Mouse (Mus musculus): ENCODE measurements around the gene Gm42878.

DNA sequence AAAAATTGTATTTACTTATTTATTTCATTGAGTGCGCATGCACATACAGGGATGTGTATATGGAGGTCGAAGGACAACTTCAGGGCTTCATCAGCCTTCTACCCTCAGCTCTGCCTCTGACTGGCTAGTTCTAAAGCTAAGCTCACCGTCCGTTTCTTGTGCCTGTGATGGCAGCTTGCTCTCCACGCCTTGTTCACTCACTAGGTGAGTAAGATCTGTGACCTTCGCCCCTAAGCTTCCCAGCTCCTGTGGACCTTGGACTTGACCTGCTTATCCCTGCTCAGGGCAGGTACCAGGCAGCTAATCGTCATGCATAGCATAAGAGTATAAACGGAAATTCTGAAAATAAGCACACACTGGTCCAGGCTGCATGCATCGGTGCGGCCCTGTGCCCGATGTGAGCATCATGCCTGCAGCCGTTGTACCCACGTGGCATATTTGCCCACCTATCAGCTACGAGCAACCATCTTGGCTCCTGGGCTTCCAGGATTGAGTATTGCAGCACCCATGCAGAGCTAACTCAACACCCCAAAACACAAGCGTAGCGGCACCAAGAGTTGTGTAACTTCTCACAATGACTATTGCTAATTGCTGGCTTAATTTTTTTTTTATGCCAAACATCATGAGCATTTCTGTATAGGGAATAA, 20.9 kb upstream of the Gm42878 start:
- TF ChIP-seq POLR2A (IDR thresholded peaks at IDR 0.05; ENCODE audit: insufficient read depth, low read length) = no peak
- TF ChIP-seq CTCF (IDR thresholded peaks at IDR 0.05; ENCODE audit: low read depth, low read length) = no peak
